Mouse (Mus musculus) embryonic facial prominence, embryonic 11.5 days (tissue): Measurements from ENCODE around the gene Crtc2. TPM values are rescaled to one million over a fixed set of nuclear protein-coding genes. Genes with fewer than 3 reads are reported as not detected.

Source experiments
- ATAC-seq: fragments of 200-750 bp; cut with Nextera tagmentation; replicated peaks from 2 replicates; pipeline ENCODE4 v1.8.0; 2017; ENCODE audit warnings: low read depth; ENCODE audit not compliant: insufficient number of reproducible peaks, low FRiP score, low TSS enrichment
- DNase-seq: peaks from one replicate; pipeline ENCODE4 v3.0.0-alpha.2; 2015; ENCODE audit warnings: low spot score
- H3K27ac ChIP-seq: fragments of 300-500 bp; sonication (generic); replicated peaks from 2 replicates; pipeline ENCODE4 v1.5.1; 2014; ENCODE audit warnings: mild to moderate bottlenecking, low read depth, low read length, control low read depth
- H3K27me3 ChIP-seq: fragments of 300-500 bp; sonication (generic); 2 replicates; pipeline ENCODE4 v1.6.1; 2014; ENCODE audit warnings: mild to moderate bottlenecking, low read length, moderate library complexity, mixed read lengths; ENCODE audit not compliant: control insufficient read depth, insufficient read depth
- H3K36me3 ChIP-seq: fragments of 300-500 bp; sonication (generic); replicated peaks from 2 replicates; pipeline ENCODE4 v1.6.1; 2014; ENCODE audit warnings: low read depth, mild to moderate bottlenecking, low read length, moderate library complexity, mixed read lengths; ENCODE audit not compliant: control insufficient read depth, insufficient read depth
- H3K4me1 ChIP-seq: fragments of 300-500 bp; sonication (generic); 2 replicates; pipeline ENCODE4 v1.6.1; 2014; ENCODE audit warnings: low read length, mixed read lengths; ENCODE audit not compliant: control insufficient read depth, insufficient read depth
- H3K4me2 ChIP-seq: fragments of 300-500 bp; sonication (generic); 2 replicates; pipeline ENCODE4 v1.6.1; 2014; ENCODE audit warnings: low read depth, mild to moderate bottlenecking, control low read depth, low read length, moderate library complexity
- H3K4me3 ChIP-seq: fragments of 300-500 bp; sonication (generic); 2 replicates; pipeline ENCODE4 v1.5.1; 2014; ENCODE audit warnings: low read depth, low read length, control low read depth
- H3K9ac ChIP-seq: fragments of 300-500 bp; sonication (generic); replicated peaks from 2 replicates; pipeline ENCODE4 v1.6.1; 2014; ENCODE audit warnings: mild to moderate bottlenecking, control low read depth, low read length
- H3K9me3 ChIP-seq: fragments of 300-500 bp; sonication (generic); replicated peaks from 2 replicates; pipeline ENCODE4 v1.6.1; 2016; ENCODE audit warnings: mild to moderate bottlenecking, low read length, inconsistent platforms, mixed read lengths; ENCODE audit not compliant: control insufficient read depth
- WGBS: fragments of 180-500 bp; shearing (Covaris S2); extraction: QIAGEN DNeasy Blood & Tissue Kit; methylation state at CpG from one replicate; pipeline ENCODE4 v1.1.7; 2014; 5-methylcytosine and 5-hydroxymethylcytosine counted together
- polyA plus RNA-seq: library from polyadenylated mRNA; unstranded; fragments of >200 nt; fragmentation: Nextera tagmentation; extraction: Ambion mirVana; gene quantifications from 2 replicates; pipeline ENCODE4 v1.2.1, GENCODE M21; 2014

Crtc2 gene
- 10.8 and 12.5 TPM in 2 replicates for polyA plus RNA-seq

DNA sequence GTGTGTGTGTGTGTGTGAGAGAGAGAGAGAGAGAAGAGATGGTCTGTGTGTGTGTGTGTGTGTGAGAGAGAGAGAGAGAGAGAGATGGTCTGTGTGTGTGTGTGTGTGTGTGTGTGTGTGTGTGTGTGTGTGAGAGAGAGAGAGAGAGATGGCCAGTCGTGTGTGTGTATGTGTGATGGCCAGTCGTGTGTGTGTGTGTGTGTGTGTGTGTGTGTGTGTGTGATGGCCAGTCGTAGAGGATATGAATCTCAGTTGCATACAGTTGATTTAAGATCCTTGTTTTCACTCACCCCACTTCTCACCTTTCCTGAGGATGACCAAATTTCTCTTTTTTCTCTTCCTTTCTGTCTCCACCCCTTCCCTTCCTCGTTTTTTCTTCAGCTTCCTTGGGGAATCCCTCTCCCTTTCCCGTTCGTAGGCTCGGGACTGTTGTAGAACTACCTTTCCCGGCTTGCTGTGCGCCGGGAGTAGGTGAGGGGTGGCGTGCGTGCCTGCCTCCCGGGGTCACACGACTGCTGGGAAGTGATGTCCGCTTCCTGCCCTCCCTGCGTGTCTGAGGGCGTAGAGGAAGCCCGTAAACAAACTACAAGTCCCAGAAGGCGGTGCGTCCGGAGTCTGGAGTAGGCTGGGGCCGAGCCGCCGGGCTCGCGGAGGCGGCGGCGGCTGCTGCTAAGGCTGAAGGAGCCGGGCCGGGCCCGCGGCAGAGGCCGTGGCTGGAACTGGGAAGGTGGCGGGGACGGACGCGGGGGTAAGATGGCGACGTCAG, at the start of gene Crtc2:
Crtc2 (plus strand) TSS at position 511 of the 766 bp plus-strand sequence.
- 2% methylated on average over 40 of the region's 40 CpGs for WGBS
- DNase-seq = peak; percentile 98
- peak within 1 kb of the TSS; percentile 84 for H3K9ac ChIP-seq
- H3K27ac ChIP-seq = 0 out of 2 replicates have a peak within 1 kb of the TSS, but pooled peaks have one; percentile 8
- H3K27me3 ChIP-seq = no peaks in the 10 kb centered on the region
- H3K4me2 ChIP-seq = peak within 1 kb of the TSS; percentile 84
- peaks cover 5% of the 10 kb centered on the region; the same call in 1 of the 2 replicates for H3K4me1 ChIP-seq
- peak; percentile 97 for ATAC-seq
- H3K36me3 ChIP-seq = no peaks in the 10 kb centered on the region
- H3K9me3 ChIP-seq = no peaks in the 10 kb centered on the region
- peak within 1 kb of the TSS; percentile 78 for H3K4me3 ChIP-seq

DNA sequence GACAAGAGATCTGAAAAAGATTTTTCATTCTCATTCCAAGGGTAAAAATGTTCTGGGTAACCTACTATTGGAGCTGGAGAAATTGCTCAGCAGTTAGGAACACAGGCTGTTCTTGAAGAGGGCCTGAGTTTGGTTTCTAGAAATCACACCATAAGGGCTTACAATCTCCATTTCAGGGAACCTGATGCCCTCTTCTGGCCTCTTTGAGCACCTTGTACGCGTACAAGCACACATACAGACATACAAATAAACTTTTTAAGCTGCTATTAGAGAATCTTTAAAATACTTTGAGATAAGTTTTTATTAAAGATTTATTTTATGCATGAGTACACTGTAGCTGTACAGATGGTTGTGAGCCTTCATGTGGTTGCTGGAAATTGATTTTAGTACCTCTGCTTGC, 49.4 kb upstream of the Crtc2 start:
- no peak for ATAC-seq
- H3K27ac ChIP-seq = no peak overlapping the region
- 96% methylated on average over 2 of the region's 2 CpGs for WGBS

DNA sequence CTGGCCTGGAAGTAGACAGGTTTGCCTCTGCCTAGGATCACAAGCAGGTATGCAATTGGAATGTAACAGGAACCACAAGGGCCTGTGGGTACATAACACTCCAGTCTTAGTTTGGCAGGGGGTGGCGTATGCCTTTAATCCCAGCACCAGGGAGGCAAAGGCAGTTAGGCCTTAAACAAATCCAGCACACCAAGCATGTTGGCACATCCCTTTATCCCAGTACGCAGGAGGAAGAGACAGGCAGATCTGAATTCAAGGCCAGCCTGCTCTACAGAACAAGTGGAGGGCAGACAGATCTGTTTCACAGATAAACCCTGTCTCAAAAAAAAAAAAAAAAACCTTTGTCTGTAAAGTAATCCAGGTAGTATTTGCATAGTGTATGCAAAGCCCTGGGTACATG, 45.3 kb upstream of the Crtc2 start:
- H3K9me3 ChIP-seq = no peaks in the 10 kb centered on the region
- no peak overlapping the region for H3K9ac ChIP-seq
- ATAC-seq = no peak
- DNase-seq = no peak
- no peak overlapping the region for H3K27ac ChIP-seq
- no peaks in the 10 kb centered on the region for H3K27me3 ChIP-seq
- peaks cover 10% of the 10 kb centered on the region for H3K36me3 ChIP-seq
- no peak overlapping the region for H3K4me2 ChIP-seq
- WGBS = 86% methylated on average over 2 of the region's 2 CpGs
- no peak overlapping the region for H3K4me3 ChIP-seq
- H3K4me1 ChIP-seq = no peaks in the 10 kb centered on the region

More for the DNA sequence above, 49.4 kb upstream of the Crtc2 start:
- Histone ChIP-seq H3K4me2 (no peak overlapping the region), H3K4me1 (no peaks in the 10 kb centered on the region), H3K36me3 (peaks cover 3% of the 10 kb centered on the region; the same call in 1 of the 2 replicates), H3K9ac (no peak overlapping the region), H3K27me3 (no peaks in the 10 kb centered on the region), H3K4me3 (no peak overlapping the region), H3K9me3 (no peaks in the 10 kb centered on the region)
- no peak for DNase-seq

DNA sequence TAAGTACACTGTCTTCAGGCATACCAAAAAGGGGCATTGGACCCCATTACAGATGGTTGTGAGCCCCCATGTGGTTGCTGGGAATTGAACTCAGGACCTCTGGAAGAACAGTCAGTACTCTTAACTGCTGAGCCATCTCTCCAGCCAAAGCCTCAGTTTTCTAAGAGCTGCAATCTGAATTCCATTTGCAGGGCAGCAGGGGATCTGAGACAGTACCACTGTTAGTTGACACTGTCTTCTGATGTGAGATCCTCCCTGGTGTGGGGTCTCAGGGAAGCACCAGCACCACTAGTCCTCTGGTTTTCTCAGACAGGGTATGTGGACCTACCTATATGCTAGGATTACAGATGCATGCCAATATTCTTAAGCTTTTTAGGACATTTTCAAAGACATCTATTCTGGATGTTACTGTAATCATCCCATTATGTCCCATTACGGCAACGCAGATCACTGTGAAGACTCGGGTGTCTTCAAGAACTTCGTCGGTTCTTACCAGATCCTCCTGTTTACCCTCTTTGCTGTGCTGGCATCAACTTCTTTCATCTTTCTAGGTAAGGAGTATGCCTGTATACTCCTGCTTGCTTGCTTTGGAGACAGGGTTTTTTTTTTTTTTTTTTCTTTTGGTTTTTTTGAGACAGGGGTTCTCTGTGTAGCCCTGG, 43.9 kb upstream of the Crtc2 start:
- H3K4me3 ChIP-seq = no peak overlapping the region
- no peaks in the 10 kb centered on the region for H3K9me3 ChIP-seq
- no peak for ATAC-seq
- WGBS = 92% methylated on average over 5 of the region's 5 CpGs
- H3K9ac ChIP-seq = no peak overlapping the region
- H3K4me2 ChIP-seq = no peak overlapping the region
- DNase-seq = no peak
- no peaks in the 10 kb centered on the region for H3K27me3 ChIP-seq
- H3K27ac ChIP-seq = no peak overlapping the region
- H3K36me3 ChIP-seq = peaks cover 10% of the 10 kb centered on the region
- H3K4me1 ChIP-seq = no peaks in the 10 kb centered on the region

DNA sequence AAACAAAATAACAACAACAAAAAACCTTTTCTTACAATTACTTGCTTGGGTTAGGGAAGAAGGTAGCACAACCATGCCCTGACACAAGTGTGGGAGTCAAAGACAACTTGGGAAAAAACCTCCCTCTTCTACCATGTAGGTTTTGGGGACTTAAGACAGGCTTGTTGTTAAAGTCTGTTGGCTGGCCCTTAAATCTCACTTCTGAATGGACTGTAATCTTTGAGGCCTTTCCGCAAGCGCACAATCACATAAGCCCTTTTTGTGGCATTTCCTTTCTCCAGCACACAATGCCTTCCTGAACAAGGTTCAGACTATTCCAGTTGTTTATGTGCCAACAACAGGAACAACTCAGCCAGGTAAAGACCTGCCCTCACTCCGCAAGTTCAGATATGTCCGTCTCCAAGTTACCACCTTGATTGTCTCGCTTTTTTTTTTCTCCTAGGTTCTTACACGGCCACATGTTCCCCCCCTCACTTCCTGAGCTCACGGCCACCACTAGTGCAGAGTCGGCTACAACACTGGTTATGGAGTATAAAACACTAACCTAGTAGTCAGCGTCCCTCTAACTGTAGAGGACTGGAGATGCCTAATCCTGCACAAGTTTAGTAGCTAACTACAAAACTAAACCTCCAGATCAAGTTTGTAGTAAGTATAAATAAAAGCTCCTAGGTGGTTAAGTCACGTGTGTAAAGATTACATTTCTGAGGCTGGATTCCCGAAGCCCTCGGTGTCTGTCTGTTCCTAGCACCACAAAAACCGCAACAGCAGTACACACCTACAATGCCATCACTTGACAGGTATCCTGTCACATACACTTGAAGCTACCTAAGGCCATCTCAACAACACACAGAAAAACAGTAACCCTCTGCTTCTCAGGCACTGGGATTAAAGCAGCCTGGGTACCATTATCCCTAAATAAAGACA, 42.2 kb upstream of the Crtc2 start:
- Histone ChIP-seq H3K27ac (no peak overlapping the region), H3K4me3 (peak overlapping the region; percentile 83), H3K27me3 (no peaks in the 10 kb centered on the region), H3K4me1 (no peaks in the 10 kb centered on the region), H3K36me3 (peaks cover 10% of the 10 kb centered on the region), H3K9ac (no peak overlapping the region), H3K4me2 (peak overlapping the region; percentile 78), H3K9me3 (no peaks in the 10 kb centered on the region)
- 82% methylated on average over 13 of the region's 13 CpGs for WGBS
- DNase-seq (no peak), ATAC-seq (no peak)

DNA sequence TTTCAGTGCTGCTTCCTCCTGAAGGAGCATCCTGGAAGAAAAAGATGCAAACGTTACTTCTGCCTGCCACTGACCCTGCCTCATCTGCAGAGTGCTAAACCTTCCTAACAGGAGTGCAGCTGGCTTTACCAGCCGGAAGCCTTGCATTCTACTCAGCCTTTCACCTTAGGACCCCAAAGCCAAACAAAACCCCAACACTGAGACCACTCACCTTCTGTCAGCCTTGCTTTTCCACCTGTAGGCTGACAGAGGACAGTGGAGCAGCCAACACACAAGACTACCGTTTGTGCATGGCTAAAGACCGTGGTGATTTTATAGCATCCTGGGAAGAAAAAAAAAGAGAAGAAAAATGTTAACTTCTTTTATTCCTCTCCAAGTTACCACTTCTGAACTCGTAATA, 41.2 kb upstream of the Crtc2 start:
- Histone ChIP-seq H3K9me3 (no peaks in the 10 kb centered on the region), H3K9ac (peak overlapping the region; percentile 84), H3K27me3 (no peaks in the 10 kb centered on the region), H3K36me3 (peaks cover 9% of the 10 kb centered on the region), H3K4me2 (peak overlapping the region; percentile 78), H3K4me3 (peak overlapping the region; percentile 83), H3K4me1 (no peaks in the 10 kb centered on the region), H3K27ac (no peak overlapping the region)
- DNase-seq (no peak), ATAC-seq (no peak)
- 14% methylated on average over 5 of the region's 5 CpGs for WGBS

DNA sequence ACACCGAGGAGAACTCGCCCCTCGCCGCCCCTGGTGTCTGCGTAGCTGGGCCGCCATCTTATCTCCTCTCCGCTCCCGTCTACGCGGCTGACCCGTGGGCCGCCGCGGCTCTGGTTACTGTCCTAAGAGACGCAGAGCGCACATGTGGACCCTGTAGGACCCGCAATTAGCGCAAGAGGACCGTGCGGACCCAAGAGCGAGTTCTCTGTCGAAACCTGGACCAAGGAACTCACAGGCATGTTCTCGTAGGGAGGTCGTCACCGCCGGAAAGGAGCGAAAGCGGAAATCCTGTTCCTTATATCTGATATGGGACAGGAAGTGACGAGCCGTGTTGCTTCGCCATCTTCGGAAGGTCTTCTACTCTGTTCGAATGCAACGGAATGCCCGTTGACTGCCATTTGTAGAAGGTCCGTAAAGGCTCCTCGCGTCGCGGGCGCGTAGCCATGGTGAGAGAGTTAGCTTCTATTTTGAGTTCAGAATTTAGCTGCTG, 40.5 kb upstream of the Crtc2 start, which contains the start of the genes Rps27 and Rab13:
Rps27 (minus strand) TSS at position 275 of the 490 bp plus-strand sequence.
Rab13 (plus strand) TSS at position 319 of the 490 bp plus-strand sequence.
- peak within 1 kb of the TSS; percentile 83 for H3K4me3 ChIP-seq
- peak within 1 kb of the TSS; percentile 78 for H3K4me2 ChIP-seq
- no peaks in the 10 kb centered on the region for H3K4me1 ChIP-seq
- peak within 1 kb of the TSS; percentile 84 for H3K9ac ChIP-seq
- H3K9me3 ChIP-seq = no peaks in the 10 kb centered on the region
- H3K36me3 ChIP-seq = peaks cover 7% of the 10 kb centered on the region
- peak within 1 kb of the TSS; percentile 79 for H3K27ac ChIP-seq
- no peaks in the 10 kb centered on the region for H3K27me3 ChIP-seq
- DNase-seq = peak; percentile 96
- ATAC-seq = peak; percentile 88
- under 1% methylated on average over 42 of the region's 42 CpGs for WGBS
